Mouse (Mus musculus): ENCODE results near the gene Kcnh2.

GRCm38 (mm10) chr5:24400362-24400761 lies 49.0 kb upstream of the Kcnh2 start:
- TF ChIP-seq CTCF (IDR thresholded peaks at IDR 0.05): no peak
- TF ChIP-seq EP300 (IDR thresholded peaks at IDR 0.05): no peak

Data from lung, postnatal 0 days (tissue).